Mouse (Mus musculus): Measurements from ENCODE around the gene Gbgt1. TPM values are rescaled to one million over a fixed set of nuclear protein-coding genes. Genes with fewer than 3 reads are reported as not detected.
A peak's percentile ranks its signal among the peaks of the same experiment; 100 is the strongest.
"Not testable (repeated sequence)": the region's sequence is repeated elsewhere in the genome, so short reads cannot be mapped to it uniquely, and the experiment has no call there.

Gbgt1 gene
- polyA plus RNA-seq, 1 experiment from 2014 or later: 3.5 TPM

- peak overlapping the region; percentile 99 for H3K4me3 ChIP-seq (ENCODE audit: low read length)
- H3K27me3 ChIP-seq (ENCODE audit: control insufficient read depth, insufficient read depth, low read length): no peaks in the 10 kb centered on the region
- no peak overlapping the region for H3K27ac ChIP-seq (ENCODE audit: low read depth, low read length)
- H3K4me2 ChIP-seq (replicated peaks; ENCODE audit: low read depth, low read length): peak overlapping the region; percentile 75
- peak overlapping the region; percentile 98 for H3K9ac ChIP-seq (ENCODE audit: low read depth, low read length)
- H3K36me3 ChIP-seq (ENCODE audit: control insufficient read depth, insufficient read depth, low read length): peaks cover 31% of the 10 kb centered on the region
- 55% methylated on average over 18 of the region's 18 CpGs for WGBS
- peaks cover 12% of the 10 kb centered on the region; the same call in 1 of the 2 replicates for H3K9me3 ChIP-seq (ENCODE audit: control insufficient read depth, low read length)
- no peak for ATAC-seq (ENCODE audit: low FRiP score, low TSS enrichment)
- peaks cover 7% of the 10 kb centered on the region for H3K4me1 ChIP-seq (ENCODE audit: control insufficient read depth, insufficient read depth, low read length)
These were observed 28.0 kb upstream of the Gbgt1 start for GRCm38 (mm10) chr2:28468486-28469225.

- no peak overlapping the region for H3K4me2 ChIP-seq (replicated peaks; ENCODE audit: low read depth, low read length)
- peaks cover 31% of the 10 kb centered on the region for H3K36me3 ChIP-seq (ENCODE audit: control insufficient read depth, insufficient read depth, low read length)
- peaks cover 12% of the 10 kb centered on the region; the same call in 1 of the 2 replicates for H3K9me3 ChIP-seq (ENCODE audit: control insufficient read depth, low read length)
- ATAC-seq (ENCODE audit: low FRiP score, low TSS enrichment): no peak
- WGBS: 97% methylated on average over 14 of the region's 14 CpGs
- no peak overlapping the region for H3K9ac ChIP-seq (ENCODE audit: low read depth, low read length)
- H3K27me3 ChIP-seq (ENCODE audit: control insufficient read depth, insufficient read depth, low read length): no peaks in the 10 kb centered on the region
- peaks cover 7% of the 10 kb centered on the region for H3K4me1 ChIP-seq (ENCODE audit: control insufficient read depth, insufficient read depth, low read length)
- H3K4me3 ChIP-seq (ENCODE audit: low read length): no peak overlapping the region
- no peak overlapping the region for H3K27ac ChIP-seq (ENCODE audit: low read depth, low read length)
These were observed 27.2 kb upstream of the Gbgt1 start for GRCm38 (mm10) chr2:28469461-28469860.

GRCm38 (mm10) chr2:28470591-28470990, 26.1 kb upstream of the Gbgt1 start:
- Histone ChIP-seq H3K27ac (ENCODE audit: low read depth, low read length) (no peak overlapping the region), H3K9ac (ENCODE audit: low read depth, low read length) (no peak overlapping the region), H3K4me2 (replicated peaks; ENCODE audit: low read depth, low read length) (no peak overlapping the region), H3K36me3 (ENCODE audit: control insufficient read depth, insufficient read depth, low read length) (peaks cover 31% of the 10 kb centered on the region), H3K9me3 (ENCODE audit: control insufficient read depth, low read length) (peaks cover 12% of the 10 kb centered on the region; the same call in 1 of the 2 replicates), H3K4me1 (ENCODE audit: control insufficient read depth, insufficient read depth, low read length) (peaks cover 7% of the 10 kb centered on the region), H3K4me3 (ENCODE audit: low read length) (no peak overlapping the region), H3K27me3 (ENCODE audit: control insufficient read depth, insufficient read depth, low read length) (no peaks in the 10 kb centered on the region)
- WGBS: 86% methylated on average over 2 of the region's 2 CpGs
- ATAC-seq (ENCODE audit: low FRiP score, low TSS enrichment): no peak

- 95% methylated on average over 8 of the region's 8 CpGs for WGBS
- not testable (repeated sequence) for H3K4me1 ChIP-seq (ENCODE audit: control insufficient read depth, insufficient read depth, low read length); H3K4me2 ChIP-seq (replicated peaks; ENCODE audit: low read depth, low read length); H3K27me3 ChIP-seq (ENCODE audit: control insufficient read depth, insufficient read depth, low read length); ATAC-seq (ENCODE audit: low FRiP score, low TSS enrichment); H3K9ac ChIP-seq (ENCODE audit: low read depth, low read length); H3K27ac ChIP-seq (ENCODE audit: low read depth, low read length); H3K4me3 ChIP-seq (ENCODE audit: low read length)
- Histone ChIP-seq H3K36me3 (ENCODE audit: control insufficient read depth, insufficient read depth, low read length) (peaks cover 31% of the 10 kb centered on the region), H3K9me3 (ENCODE audit: control insufficient read depth, low read length) (peaks cover 12% of the 10 kb centered on the region; the same call in 1 of the 2 replicates)
These were observed 24.7 kb upstream of the Gbgt1 start for GRCm38 (mm10) chr2:28472011-28472410.

- not testable (repeated sequence) for H3K4me3 ChIP-seq (ENCODE audit: low read length); H3K27me3 ChIP-seq (ENCODE audit: control insufficient read depth, insufficient read depth, low read length); H3K4me1 ChIP-seq (ENCODE audit: control insufficient read depth, insufficient read depth, low read length); H3K4me2 ChIP-seq (replicated peaks; ENCODE audit: low read depth, low read length); H3K27ac ChIP-seq (ENCODE audit: low read depth, low read length); H3K9me3 ChIP-seq (ENCODE audit: control insufficient read depth, low read length); H3K36me3 ChIP-seq (ENCODE audit: control insufficient read depth, insufficient read depth, low read length); ATAC-seq (ENCODE audit: low FRiP score, low TSS enrichment); H3K9ac ChIP-seq (ENCODE audit: low read depth, low read length)
- 88% methylated on average over 5 of the region's 5 CpGs for WGBS
These were observed 18.7 kb upstream of the Gbgt1 start for GRCm38 (mm10) chr2:28477993-28478392.

- no peaks in the 10 kb centered on the region for H3K27me3 ChIP-seq (ENCODE audit: control insufficient read depth, insufficient read depth, low read length)
- H3K9ac ChIP-seq (ENCODE audit: low read depth, low read length): no peak overlapping the region
- no peak overlapping the region for H3K4me3 ChIP-seq (ENCODE audit: low read length)
- no peak overlapping the region for H3K4me2 ChIP-seq (replicated peaks; ENCODE audit: low read depth, low read length)
- ATAC-seq (ENCODE audit: low FRiP score, low TSS enrichment): no peak
- H3K36me3 ChIP-seq (ENCODE audit: control insufficient read depth, insufficient read depth, low read length): no peaks in the 10 kb centered on the region
- 76% methylated on average over 20 of the region's 20 CpGs for WGBS
- H3K9me3 ChIP-seq (ENCODE audit: control insufficient read depth, low read length): no peaks in the 10 kb centered on the region
- H3K4me1 ChIP-seq (ENCODE audit: control insufficient read depth, insufficient read depth, low read length): no peaks in the 10 kb centered on the region
- H3K27ac ChIP-seq (ENCODE audit: low read depth, low read length): no peak overlapping the region
These were observed 17.2 kb upstream of the Gbgt1 start for GRCm38 (mm10) chr2:28479208-28480204.

GRCm38 (mm10) chr2:28483861-28484260, 12.8 kb upstream of the Gbgt1 start:
- Histone ChIP-seq H3K4me3 (ENCODE audit: low read length) (no peak overlapping the region), H3K27me3 (ENCODE audit: control insufficient read depth, insufficient read depth, low read length) (no peaks in the 10 kb centered on the region), H3K36me3 (ENCODE audit: control insufficient read depth, insufficient read depth, low read length) (no peaks in the 10 kb centered on the region), H3K9me3 (ENCODE audit: control insufficient read depth, low read length) (no peaks in the 10 kb centered on the region), H3K27ac (ENCODE audit: low read depth, low read length) (no peak overlapping the region), H3K4me1 (ENCODE audit: control insufficient read depth, insufficient read depth, low read length) (no peaks in the 10 kb centered on the region), H3K4me2 (replicated peaks; ENCODE audit: low read depth, low read length) (no peak overlapping the region), H3K9ac (ENCODE audit: low read depth, low read length) (no peak overlapping the region)
- ATAC-seq (ENCODE audit: low FRiP score, low TSS enrichment): no peak
- WGBS: 66% methylated on average over 2 of the region's 2 CpGs

GRCm38 (mm10) chr2:28494521-28494920, 2.2 kb upstream of the Gbgt1 start:
- 78% methylated on average over 2 of the region's 2 CpGs for WGBS
- no peak for ATAC-seq (ENCODE audit: low FRiP score, low TSS enrichment)
- no peaks in the 10 kb centered on the region for H3K9me3 ChIP-seq (ENCODE audit: control insufficient read depth, low read length)
- H3K9ac ChIP-seq (ENCODE audit: low read depth, low read length): no peak overlapping the region
- H3K4me2 ChIP-seq (replicated peaks; ENCODE audit: low read depth, low read length): no peak overlapping the region
- no peak overlapping the region for H3K27ac ChIP-seq (ENCODE audit: low read depth, low read length)
- H3K4me3 ChIP-seq (ENCODE audit: low read length): no peak overlapping the region
- H3K36me3 ChIP-seq (ENCODE audit: control insufficient read depth, insufficient read depth, low read length): no peaks in the 10 kb centered on the region
- no peaks in the 10 kb centered on the region for H3K27me3 ChIP-seq (ENCODE audit: control insufficient read depth, insufficient read depth, low read length)
- H3K4me1 ChIP-seq (ENCODE audit: control insufficient read depth, insufficient read depth, low read length): no peaks in the 10 kb centered on the region
